Mouse (Mus musculus): ENCODE results near the gene Lman2l. TPM values are rescaled to one million over a fixed set of nuclear protein-coding genes. Genes with fewer than 3 reads are reported as not detected.

Lman2l gene
- total RNA-seq, 2 experiments from 2014 or later: 17.7 to 20.3 TPM

DNA sequence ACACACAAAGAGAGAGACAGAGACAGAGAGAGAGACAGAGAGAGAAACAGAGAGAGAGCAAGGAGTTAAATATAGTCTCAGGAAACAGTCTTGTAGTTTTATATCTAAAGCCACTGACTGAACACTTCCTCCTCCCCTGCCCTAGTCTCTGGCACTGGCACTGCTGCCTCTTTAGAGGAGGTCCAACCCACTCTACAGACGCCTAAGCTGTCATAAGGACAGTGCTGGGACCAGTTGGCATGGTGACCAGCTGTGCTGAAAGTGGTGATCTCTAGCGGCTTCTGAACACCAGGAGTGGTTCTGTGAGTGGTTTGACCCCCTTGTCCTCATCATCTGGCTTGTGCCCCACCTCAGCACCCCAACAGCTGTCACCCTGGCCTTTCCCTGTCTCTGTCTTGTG, 16.8 kb upstream of the Lman2l start:
- no peak for DNase-seq

DNA sequence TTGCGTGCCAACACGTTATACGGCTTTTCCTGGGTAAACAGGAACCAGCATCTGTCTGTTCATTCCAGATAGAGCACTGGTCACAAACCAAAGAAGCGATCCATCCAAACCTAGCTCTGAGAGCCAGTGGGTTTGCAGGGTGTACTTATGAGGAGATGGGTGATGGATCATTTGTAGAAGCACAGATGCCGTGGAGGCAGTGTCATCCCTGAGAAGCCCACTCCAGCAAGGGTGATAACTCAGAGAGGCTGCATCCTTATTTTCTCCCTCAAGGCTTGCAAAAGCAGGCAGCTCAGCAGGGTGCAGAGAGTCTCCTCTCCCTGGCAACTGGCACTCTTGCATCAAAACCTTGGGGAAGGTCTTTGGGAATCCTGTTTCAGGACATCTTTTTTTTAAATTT, 13.1 kb upstream of the Lman2l start:
- DNase-seq: no peak

DNA sequence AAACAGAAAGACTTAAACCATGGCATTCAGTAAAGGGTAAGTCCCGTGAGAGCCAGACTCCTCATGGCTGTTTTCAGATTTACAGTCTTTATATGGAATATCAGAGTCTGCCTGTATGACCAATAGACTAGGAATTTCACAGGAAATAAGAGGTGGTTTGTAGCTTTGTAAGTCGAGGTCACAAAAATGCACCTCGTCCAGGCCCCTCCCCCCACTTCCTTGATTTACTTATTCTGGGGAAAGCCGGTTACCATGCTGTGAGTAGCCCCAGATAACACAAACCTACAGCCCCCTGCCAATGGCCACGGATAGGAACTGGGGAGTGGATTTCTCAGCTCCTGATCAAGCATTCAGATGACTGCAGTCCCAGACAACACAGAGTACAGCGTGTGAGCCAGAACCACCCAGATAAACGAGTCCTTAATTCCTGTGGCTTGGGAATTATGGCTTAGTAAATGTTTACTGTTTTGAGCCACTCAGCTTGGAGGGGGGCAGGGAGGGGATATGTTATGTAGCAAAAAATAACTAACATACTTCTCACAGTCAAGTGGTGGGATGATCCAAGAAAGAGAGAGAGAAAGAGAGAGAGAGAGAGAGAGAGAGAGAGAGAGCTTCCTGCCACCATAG, 12.4 kb upstream of the Lman2l start:
- no peak for DNase-seq

- no peak for DNase-seq
These were observed 9.2 kb upstream of the Lman2l start for GRCm38 (mm10) chr1:36454055-36454815.

- no peak for DNase-seq
These were observed 1.8 kb upstream of the Lman2l start for GRCm38 (mm10) chr1:36446841-36447240.

- DNase-seq: no peak
These were observed 1.2 kb upstream of the Lman2l start for GRCm38 (mm10) chr1:36446106-36446824.

GRCm38 (mm10) chr1:36445508-36445907, 437 bp upstream of the Lman2l start:
- no peak for DNase-seq

- DNase-seq: no peak
These were observed 4.0 kb downstream of the Lman2l start for GRCm38 (mm10) chr1:36441101-36441500.

GRCm38 (mm10) chr1:36437223-36437622, 7.8 kb downstream of the Lman2l start:
- no peak for DNase-seq

GRCm38 (mm10) chr1:36436515-36436914, 8.6 kb downstream of the Lman2l start:
- DNase-seq: no peak

DNA sequence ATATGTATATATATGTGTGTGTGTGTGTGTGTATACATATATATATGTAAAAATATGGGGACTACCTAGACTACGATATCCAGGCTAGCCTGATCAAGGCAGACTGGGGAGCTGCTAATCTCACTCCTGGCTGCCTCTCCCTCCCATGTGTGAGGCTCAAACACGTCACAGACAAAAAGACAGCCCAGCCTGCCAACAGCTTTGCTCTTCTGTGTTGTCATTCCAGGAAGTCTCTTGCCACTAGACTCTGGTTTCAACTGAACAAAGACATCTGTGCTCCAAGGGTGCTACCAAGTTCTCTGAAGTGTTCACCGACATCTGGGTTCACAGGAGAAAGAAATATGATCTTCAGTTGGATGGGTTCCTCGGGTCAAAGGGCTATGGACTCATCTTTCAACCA, 10.0 kb downstream of the Lman2l start:
- no peak for DNase-seq

- no peak for DNase-seq
These were observed 11.5 kb downstream of the Lman2l start for GRCm38 (mm10) chr1:36433616-36434015.

DNA sequence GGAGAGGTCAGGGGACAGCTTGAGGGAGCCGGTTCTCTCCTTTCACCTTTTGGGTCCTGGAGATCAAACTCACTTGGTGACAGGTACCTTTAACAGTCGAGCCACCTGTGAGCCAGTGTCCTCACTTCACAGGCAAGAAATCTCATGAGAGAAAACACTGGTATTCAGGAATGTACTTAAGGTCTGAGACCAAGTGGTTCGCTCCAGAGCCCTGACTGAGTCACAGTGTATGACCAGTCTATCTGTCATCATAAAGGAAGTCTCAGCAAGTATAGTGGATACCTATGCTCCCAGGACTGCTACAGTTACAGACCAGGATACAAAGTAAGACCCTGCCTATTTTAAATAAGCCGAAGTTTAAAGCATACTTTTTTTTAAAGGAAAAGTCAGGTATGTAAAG, 12.1 kb downstream of the Lman2l start:
- DNase-seq: no peak

- DNase-seq: no peak
These were observed 15.6 kb downstream of the Lman2l start for GRCm38 (mm10) chr1:36429511-36429910.

- DNase-seq: no peak
These were observed 40.5 kb downstream of the Lman2l start for GRCm38 (mm10) chr1:36404531-36404930.

DNA sequence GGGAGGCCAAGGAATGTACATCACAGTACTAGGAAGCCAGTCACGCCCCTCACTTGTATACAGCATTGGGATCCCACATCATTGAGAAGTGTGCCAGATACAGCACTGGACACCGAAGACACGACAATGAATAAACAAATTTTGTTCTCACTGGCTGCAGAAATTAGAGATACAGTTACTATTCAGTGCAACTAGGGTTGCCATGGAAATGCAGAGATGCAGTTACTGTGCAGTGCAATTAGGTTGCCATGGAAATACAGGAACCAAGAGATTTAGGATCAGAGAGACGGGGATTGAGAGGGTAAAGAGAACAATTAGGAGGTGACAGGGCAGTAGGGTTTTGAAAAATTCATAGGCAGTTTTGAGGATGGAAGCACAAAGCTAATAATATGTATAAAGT, 43.6 kb downstream of the Lman2l start:
- DNase-seq: no peak

- DNase-seq: no peak
These were observed 48.0 kb downstream of the Lman2l start for GRCm38 (mm10) chr1:36397041-36397440.

DNA sequence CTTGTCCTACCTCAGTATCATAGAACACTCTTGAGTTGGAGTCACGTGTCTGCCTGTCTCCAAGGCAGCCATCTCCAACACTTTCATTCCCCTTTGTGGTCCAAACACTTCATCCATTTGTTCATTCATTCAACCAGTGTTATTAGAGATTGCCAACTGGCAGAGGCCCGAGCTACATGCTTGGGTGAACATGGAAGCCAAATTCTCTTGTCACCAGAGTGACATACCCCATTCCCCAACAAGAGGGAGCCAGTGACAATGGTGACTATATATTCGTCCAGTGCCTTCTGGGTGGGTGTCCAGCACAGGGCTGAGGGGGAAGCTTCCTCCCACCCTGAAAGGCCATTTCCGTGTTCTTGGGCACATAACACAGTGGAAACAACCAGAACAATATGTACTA, 65.5 kb downstream of the Lman2l start:
- DNase-seq: no peak

GRCm38 (mm10) chr1:36378880-36379279, 66.2 kb downstream of the Lman2l start:
- DNase-seq: no peak

GRCm38 (mm10) chr1:36371934-36372845, 72.9 kb downstream of the Lman2l start, which contains the start of gene Fer1l5:
Gene Fer1l5 (plus strand): TSS chr1:36372291.
- DNase-seq: no peak

GRCm38 (mm10) chr1:36370918-36371317, 74.2 kb downstream of the Lman2l start:
- no peak for DNase-seq

Data from gastrocnemius, postnatal 10 days (tissue).